Mouse (Mus musculus) embryonic stem cell, embryonic (primary cell): Measurements from ENCODE around the gene Ldb3.

Experiments used
- CTCF ChIA-PET, 4 experiments: fragments of 300-600 bp in 2 of 4; fragments of 350-600 bp in 2 of 4; sonication (Branson Sonifier 250); formaldehyde crosslinking; loops; one replicate each; lab custom pipeline; 2022; ENCODE audit warnings: inconsistent platforms in 2 of 4; lab: Charles Lee
- POLR2A ChIA-PET, 4 experiments: fragments of 300-600 bp in 2 of 4; fragments of 350-600 bp in 2 of 4; sonication (Branson Sonifier 250); formaldehyde crosslinking; loops; one replicate each; lab custom pipeline; 2022; ENCODE audit warnings: antibody characterized with exemption in 4 of 4, inconsistent platforms in 1 of 4; lab: Charles Lee

The Ldb3 gene

GRCm38 (mm10) chr14:34512602-34513001 is 75.9 kb downstream of the Ldb3 start:
- ChIA-PET CTCF (no interaction called here), POLR2A (interaction anchor here in 3 of 4 experiments (0.6 to 1.4 kb wide), 6 partner anchors 8 to 59 kb away, joined by 3 to 6 read pairs (median 4); no protein-coding TSS in a partner anchor)

GRCm38 (mm10) chr14:34511901-34512300 is 76.6 kb downstream of the Ldb3 start:
- ChIA-PET POLR2A (interaction anchor here in 3 of 4 experiments (0.8 to 1.4 kb wide), 5 partner anchors 9 to 52 kb away, joined by 3 to 6 read pairs (median 3); partner anchors contain the start of gene Bmpr1a (in 1 of the 3)), CTCF (interaction anchor here in 1 of 4 experiments (0.8 kb wide), 1 partner anchor 121 kb away, joined by 3 read pairs; no protein-coding TSS in a partner anchor)

- POLR2A ChIA-PET = interaction anchor here in 1 of 4 experiments (1.1 to 1.2 kb wide), 3 partner anchors 13 to 41 kb away, joined by 3 to 4 read pairs (median 4); no protein-coding TSS in a partner anchor
Observed at GRCm38 (mm10) chr14:34508842-34509439, 79.5 kb downstream of the Ldb3 start.

GRCm38 (mm10) chr14:34508187-34508840 is 80.2 kb downstream of the Ldb3 start:
- POLR2A ChIA-PET = interaction anchor here in 2 of 4 experiments (0.9 to 1.4 kb wide), 5 partner anchors 9 to 41 kb away, joined by 3 to 5 read pairs (median 4); no protein-coding TSS in a partner anchor
- CTCF ChIA-PET = no interaction called here

More at GRCm38 (mm10) chr14:34508842-34509439, 79.5 kb downstream of the Ldb3 start:
- CTCF ChIA-PET = no interaction called here

GRCm38 (mm10) chr14:34505309-34505708 is 83.2 kb downstream of the Ldb3 start:
- POLR2A ChIA-PET = interaction anchor here in 2 of 4 experiments (0.8 to 2.6 kb wide), 8 partner anchors 12 to 47 kb away, joined by 3 to 13 read pairs (median 4); no protein-coding TSS in a partner anchor
- CTCF ChIA-PET = interaction anchor here in 1 of 4 experiments (1.1 kb wide), 1 partner anchor 59 kb away, joined by 3 read pairs; no protein-coding TSS in a partner anchor

- ChIA-PET POLR2A (interaction anchor here in 2 of 4 experiments (0.8 to 2.6 kb wide), 12 partner anchors 9 to 97 kb away, joined by 3 to 13 read pairs (median 4); no protein-coding TSS in a partner anchor), CTCF (interaction anchor here in 1 of 4 experiments (1.1 kb wide), 1 partner anchor 58 kb away, joined by 3 read pairs; no protein-coding TSS in a partner anchor)
Observed at GRCm38 (mm10) chr14:34504377-34504776, 84.1 kb downstream of the Ldb3 start.

GRCm38 (mm10) chr14:34503759-34504158 is 84.7 kb downstream of the Ldb3 start:
- CTCF ChIA-PET = no interaction called here
- POLR2A ChIA-PET = interaction anchor here in 2 of 4 experiments (0.8 to 3.8 kb wide), 11 partner anchors 9 to 153 kb away, joined by 3 to 32 read pairs (median 4); no protein-coding TSS in a partner anchor

- POLR2A ChIA-PET = interaction anchor here in 3 of 4 experiments (0.8 to 3.8 kb wide), 28 partner anchors 9 to 179 kb away, joined by 3 to 32 read pairs (median 6); no protein-coding TSS in a partner anchor
- CTCF ChIA-PET = no interaction called here
Observed at GRCm38 (mm10) chr14:34503325-34503647, 85.2 kb downstream of the Ldb3 start, which contains the start of gene Bmpr1a. TSS of gene Bmpr1a (minus strand) at chr14:34503341.

GRCm38 (mm10) chr14:34502475-34503324 is 85.8 kb downstream of the Ldb3 start:
- ChIA-PET POLR2A (interaction anchor here in 3 of 4 experiments (0.6 to 3.8 kb wide), 42 partner anchors 8 to 265 kb away, joined by 3 to 32 read pairs (median 4); no protein-coding TSS in a partner anchor), CTCF (interaction anchor here in 1 of 4 experiments (0.7 kb wide), 1 partner anchor 39 kb away, joined by 3 read pairs; no protein-coding TSS in a partner anchor)

- CTCF ChIA-PET = interaction anchor here in 2 of 4 experiments (0.7 kb wide), 3 partner anchors 12 to 122 kb away, joined by 3 to 5 read pairs (median 3); no protein-coding TSS in a partner anchor
Observed at GRCm38 (mm10) chr14:34501804-34502474, 86.5 kb downstream of the Ldb3 start.

GRCm38 (mm10) chr14:34501447-34501803 is 87.1 kb downstream of the Ldb3 start:
- CTCF ChIA-PET = interaction anchor here in 2 of 4 experiments (0.7 kb wide), 2 partner anchors 12 to 122 kb away, joined by 3 to 5 read pairs; no protein-coding TSS in a partner anchor
- POLR2A ChIA-PET = interaction anchor here in 3 of 4 experiments (0.7 to 3.8 kb wide), 21 partner anchors 10 to 142 kb away, joined by 3 to 32 read pairs (median 8); no protein-coding TSS in a partner anchor

More at GRCm38 (mm10) chr14:34501804-34502474, 86.5 kb downstream of the Ldb3 start:
- POLR2A ChIA-PET = interaction anchor here in 3 of 4 experiments (0.6 to 3.8 kb wide), 45 partner anchors 8 to 266 kb away, joined by 3 to 32 read pairs (median 5); no protein-coding TSS in a partner anchor

- CTCF ChIA-PET = interaction anchor here in 2 of 4 experiments (0.6 to 1.1 kb wide), 2 partner anchors 20 to 152 kb away, joined by 3 to 7 read pairs; no protein-coding TSS in a partner anchor
- POLR2A ChIA-PET = interaction anchor here in 2 of 4 experiments (1.1 to 3.8 kb wide), 9 partner anchors 8 to 141 kb away, joined by 3 to 32 read pairs (median 8); no protein-coding TSS in a partner anchor
Observed at GRCm38 (mm10) chr14:34500309-34500708, 88.2 kb downstream of the Ldb3 start.

GRCm38 (mm10) chr14:34499664-34500063 is 88.8 kb downstream of the Ldb3 start:
- ChIA-PET POLR2A (interaction anchor here in 2 of 4 experiments (0.9 to 2.9 kb wide), 7 partner anchors 8 to 50 kb away, joined by 3 to 10 read pairs (median 6); no protein-coding TSS in a partner anchor), CTCF (interaction anchor here in 1 of 4 experiments (1.1 kb wide), 1 partner anchor 20 kb away, joined by 3 read pairs; no protein-coding TSS in a partner anchor)

GRCm38 (mm10) chr14:34497346-34497745 is 91.1 kb downstream of the Ldb3 start:
- CTCF ChIA-PET = no interaction called here
- POLR2A ChIA-PET = interaction anchor here in 2 of 4 experiments (1.0 to 1.9 kb wide), 4 partner anchors 19 to 51 kb away, joined by 3 to 8 read pairs (median 4); no protein-coding TSS in a partner anchor

- POLR2A ChIA-PET = interaction anchor here in 2 of 4 experiments (1.0 to 1.6 kb wide), 6 partner anchors 9 to 51 kb away, joined by 3 to 4 read pairs (median 3); no protein-coding TSS in a partner anchor
- CTCF ChIA-PET = no interaction called here
Observed at GRCm38 (mm10) chr14:34493682-34494081, 94.8 kb downstream of the Ldb3 start.

- CTCF ChIA-PET = interaction anchor here in 2 of 4 experiments (0.6 kb wide), 2 partner anchors 78 to 415 kb away, joined by 4 to 6 read pairs; no protein-coding TSS in a partner anchor
- POLR2A ChIA-PET = interaction anchor here in 2 of 4 experiments (1.0 to 2.8 kb wide), 7 partner anchors 8 to 48 kb away, joined by 3 to 8 read pairs (median 4); no protein-coding TSS in a partner anchor
Observed at GRCm38 (mm10) chr14:34492688-34493087, 95.8 kb downstream of the Ldb3 start.
